Mouse (Mus musculus) kidney, postnatal 10 days (tissue): ENCODE results near the gene Mmp9.
A peak's percentile ranks its signal among the peaks of the same experiment; 100 is the strongest.

ENCODE experiments used
- DNase-seq: peaks from one replicate; pipeline ENCODE4 v3.0.0; 2021; ENCODE audit warnings: mixed read lengths

The Mmp9 gene

GRCm38 (mm10) chr2:164912749-164913427 is 27.7 kb upstream of the Mmp9 start:
- no peak for DNase-seq

GRCm38 (mm10) chr2:164913428-164913786 is 27.2 kb upstream of the Mmp9 start:
- peak; percentile 55 for DNase-seq

DNA sequence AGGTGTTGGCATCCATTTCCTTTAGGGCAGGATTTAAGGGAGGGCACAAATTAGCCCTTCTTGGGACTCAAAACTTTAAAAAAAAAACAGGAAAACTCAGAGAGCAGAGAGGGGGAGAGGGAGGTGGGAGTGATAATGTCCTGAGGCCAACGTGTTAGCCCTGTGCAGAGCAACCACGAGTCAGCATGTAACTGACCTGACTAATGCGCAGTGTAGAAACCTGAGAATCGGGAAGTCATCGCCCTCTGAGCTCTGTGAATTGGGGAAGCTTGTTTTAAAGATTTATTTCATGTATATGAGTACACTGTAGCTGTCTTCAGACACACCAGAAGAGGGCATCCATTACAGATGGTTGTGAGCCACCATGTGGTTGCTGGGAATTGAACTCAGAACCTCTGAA is 23.8 kb upstream of the Mmp9 start:
- no peak for DNase-seq

GRCm38 (mm10) chr2:164917371-164917770 is 23.2 kb upstream of the Mmp9 start:
- no peak for DNase-seq

DNA sequence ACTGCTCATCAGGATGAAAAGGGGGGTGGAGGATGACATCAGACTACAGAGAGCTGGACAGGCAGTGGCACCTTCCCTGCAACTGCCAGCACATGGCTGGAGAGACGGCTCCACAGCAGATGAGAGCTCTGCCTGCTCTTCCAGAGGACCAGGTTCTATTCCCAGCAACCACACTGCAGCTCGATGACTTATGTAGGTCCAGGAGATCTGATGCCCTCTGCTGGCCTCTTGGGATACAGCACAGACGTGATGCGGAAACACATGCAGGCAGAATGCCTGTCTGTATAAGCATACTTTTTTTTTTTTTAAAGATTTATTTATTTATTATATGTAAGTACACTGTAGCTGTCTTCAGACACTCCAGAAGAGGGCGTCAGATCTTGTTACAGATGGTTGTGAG is 22.3 kb upstream of the Mmp9 start:
- DNase-seq: peak; percentile 55

GRCm38 (mm10) chr2:164921984-164922383 is 18.6 kb upstream of the Mmp9 start:
- no peak for DNase-seq

GRCm38 (mm10) chr2:164923291-164923690 is 17.3 kb upstream of the Mmp9 start:
- DNase-seq: no peak

- peak; percentile 92 for DNase-seq
These were observed 16.3 kb upstream of the Mmp9 start for GRCm38 (mm10) chr2:164924100-164924857.

GRCm38 (mm10) chr2:164930706-164931581 is 9.6 kb upstream of the Mmp9 start:
- peak; percentile 64 for DNase-seq

GRCm38 (mm10) chr2:164933534-164933933 is 7.0 kb upstream of the Mmp9 start:
- DNase-seq: no peak

- DNase-seq: peak; percentile 61
These were observed 4.6 kb upstream of the Mmp9 start for GRCm38 (mm10) chr2:164935991-164936390.

- DNase-seq: peak; percentile 63
These were observed 2.2 kb upstream of the Mmp9 start for GRCm38 (mm10) chr2:164938146-164939091.

DNA sequence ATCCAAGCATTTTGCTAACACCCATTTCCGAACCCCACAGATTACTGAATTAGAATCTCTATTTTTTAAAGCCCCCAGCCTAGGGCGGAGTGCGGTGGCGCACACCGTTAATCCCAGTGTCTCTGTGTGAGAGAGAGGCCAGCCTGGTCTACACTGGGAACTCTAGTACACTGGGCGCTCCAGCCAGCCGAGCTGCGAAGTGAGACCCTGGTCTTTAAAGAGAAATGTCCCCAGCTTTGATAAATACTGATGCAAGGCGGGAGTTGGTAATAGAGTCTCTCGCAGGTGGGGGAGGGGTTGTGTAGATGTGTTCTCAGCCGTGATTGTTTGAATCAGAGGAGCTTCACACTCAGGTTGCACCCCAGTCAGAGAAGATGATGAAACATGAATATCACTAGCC is 1.5 kb upstream of the Mmp9 start:
- no peak for DNase-seq

- DNase-seq: no peak
These were observed 2.2 kb downstream of the Mmp9 start for GRCm38 (mm10) chr2:164942692-164943290.

DNA sequence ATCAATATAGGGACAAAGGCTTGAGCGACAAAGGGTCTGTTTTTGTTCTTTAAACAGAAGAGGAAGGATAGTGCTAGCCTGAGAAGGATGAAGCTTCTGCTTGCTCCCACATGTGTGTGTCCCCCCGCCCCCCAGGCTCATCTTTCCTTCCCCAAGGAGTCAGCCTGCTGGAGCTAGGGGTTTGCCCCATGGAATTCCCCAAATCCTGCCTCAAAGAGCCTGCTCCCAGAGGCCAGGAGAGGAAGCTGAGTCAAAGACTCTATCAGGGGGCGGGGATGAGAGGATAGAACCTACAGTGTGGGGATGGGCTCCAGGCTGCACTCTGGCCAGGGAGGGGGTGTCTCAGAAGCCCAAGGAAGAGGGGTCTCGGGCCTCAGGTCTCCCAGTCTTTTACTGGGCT is 6.9 kb downstream of the Mmp9 start:
- no peak for DNase-seq

DNA sequence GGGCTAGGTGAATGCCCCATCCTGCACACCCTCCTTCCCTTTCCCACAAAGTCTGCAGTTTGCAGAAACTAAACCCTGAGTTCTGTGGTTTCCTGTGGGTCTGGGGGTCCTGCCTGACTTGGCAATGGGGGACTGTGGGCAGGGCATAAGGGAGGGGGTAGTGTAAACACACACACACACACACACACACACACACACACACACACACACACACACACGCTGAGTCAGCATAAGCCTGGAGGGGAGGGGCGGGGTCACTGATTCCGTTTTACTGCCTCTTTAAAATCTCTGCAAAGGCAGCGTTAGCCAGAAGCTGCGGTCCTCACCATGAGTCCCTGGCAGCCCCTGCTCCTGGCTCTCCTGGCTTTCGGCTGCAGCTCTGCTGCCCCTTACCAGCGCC is 7.3 kb downstream of the Mmp9 start:
- DNase-seq: peak; percentile 31

- no peak for DNase-seq
These were observed 8.4 kb downstream of the Mmp9 start for GRCm38 (mm10) chr2:164948962-164949361.

DNA sequence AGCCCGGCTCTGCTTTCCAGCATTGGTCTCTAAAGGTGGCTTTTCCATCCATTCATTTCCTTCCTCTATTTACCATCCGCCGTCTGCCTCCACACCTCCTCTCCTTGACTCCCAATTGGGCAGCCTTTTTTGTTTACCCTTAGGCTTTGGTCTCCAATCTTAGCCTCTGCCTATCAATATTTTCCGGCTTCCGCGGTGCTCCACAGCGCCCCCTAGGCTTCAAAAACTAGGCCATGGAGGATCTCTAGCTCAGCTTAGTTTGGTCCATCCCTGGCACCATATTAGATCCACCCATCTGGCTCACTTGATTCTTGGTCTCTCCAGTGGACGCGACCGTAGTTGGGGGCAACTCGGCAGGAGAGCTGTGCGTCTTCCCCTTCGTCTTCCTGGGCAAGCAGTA is 9.9 kb downstream of the Mmp9 start:
- peak; percentile 35 for DNase-seq

- DNase-seq: no peak
These were observed 11.2 kb downstream of the Mmp9 start for GRCm38 (mm10) chr2:164951745-164952144.

DNA sequence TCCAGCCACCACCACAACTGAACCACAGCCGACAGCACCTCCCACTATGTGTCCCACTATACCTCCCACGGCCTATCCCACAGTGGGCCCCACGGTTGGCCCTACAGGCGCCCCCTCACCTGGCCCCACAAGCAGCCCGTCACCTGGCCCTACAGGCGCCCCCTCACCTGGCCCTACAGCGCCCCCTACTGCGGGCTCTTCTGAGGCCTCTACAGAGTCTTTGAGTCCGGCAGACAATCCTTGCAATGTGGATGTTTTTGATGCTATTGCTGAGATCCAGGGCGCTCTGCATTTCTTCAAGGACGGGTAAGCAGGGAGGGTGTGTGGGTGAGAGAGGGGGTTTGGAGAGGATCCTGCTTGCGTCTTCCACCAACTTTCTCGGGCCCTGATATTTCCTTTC is 11.9 kb downstream of the Mmp9 start:
- DNase-seq: no peak

- peak; percentile 89 for DNase-seq
These were observed 12.6 kb downstream of the Mmp9 start for GRCm38 (mm10) chr2:164953224-164953623.

DNA sequence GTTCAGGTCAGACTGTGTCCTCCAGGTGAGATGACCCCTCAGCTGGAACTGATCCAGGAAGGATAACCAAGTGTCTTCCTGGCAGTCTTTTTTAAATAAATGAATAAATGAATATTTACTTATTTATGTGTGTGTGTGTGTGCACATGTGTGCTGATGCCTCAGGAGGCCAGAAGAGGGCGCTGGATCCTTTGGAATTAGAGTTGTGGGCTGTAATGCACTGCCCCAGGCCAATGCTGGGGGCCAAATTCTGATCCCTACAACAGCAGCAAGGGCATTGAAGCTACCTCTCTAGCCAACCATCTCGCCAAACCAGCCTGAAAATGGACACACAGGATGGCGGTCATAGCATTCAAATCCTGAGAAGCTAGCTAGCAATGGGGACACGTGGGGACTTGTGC is 15.1 kb downstream of the Mmp9 start:
- DNase-seq: no peak
